In the genomic region with DNA sequence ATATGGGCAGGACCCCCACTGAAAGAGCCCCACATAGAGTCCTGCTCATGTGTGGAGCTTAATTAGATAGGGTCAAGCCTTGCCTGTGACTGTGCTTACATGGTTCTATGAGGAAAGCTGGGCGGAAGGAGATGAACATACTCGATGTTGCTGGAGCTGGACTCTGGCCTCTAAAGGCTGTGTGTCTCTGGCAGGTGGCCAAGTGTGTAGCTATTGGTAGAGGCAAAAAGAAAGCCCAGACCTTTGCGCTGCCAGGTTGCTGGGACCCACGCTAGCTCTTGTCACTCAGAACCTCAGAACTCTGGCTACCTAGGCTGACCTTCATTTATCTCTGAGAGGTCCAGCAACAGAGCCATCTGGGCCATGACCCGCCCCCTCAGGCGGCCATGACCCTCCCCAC, we compare ENCODE assay signal across 14 mouse cellular contexts. TPM values are rescaled to one million over a fixed set of nuclear protein-coding genes. Genes with fewer than 3 reads are reported as not detected.
DNase-seq lines count a peak whose midpoint lies in the region; ATAC-seq and TF ChIP-seq lines count a peak whose summit lies in the region.
"Had no signal": no experiment of that assay in that cellular context is flagged by ENCODE, and none has a peak within 500 bp of the region (broad histone marks: within the 10 kb centered on the region; RNA-seq: fewer than 3 reads in every experiment).

No protein-coding gene starts in this region.

- peak overlapping the region; percentile 68 for H3K27ac ChIP-seq in liver, embryonic 15.5 days (replicated peaks)
- H3K27ac ChIP-seq: limb, embryonic 12.5 days; neural tube, embryonic 15.5 days had no signal

- no peak overlapping the region for H3K4me3 ChIP-seq in liver, embryonic 15.5 days (replicated peaks)
- H3K4me3 ChIP-seq: limb, embryonic 12.5 days; neural tube, embryonic 15.5 days had no signal

- no peaks in the 10 kb centered on the region for H3K27me3 ChIP-seq in liver, embryonic 15.5 days
- H3K27me3 ChIP-seq: limb, embryonic 12.5 days; neural tube, embryonic 15.5 days had no signal

- peak; percentile 66 for ATAC-seq in liver, embryonic 15.5 days (ENCODE audit: insufficient read depth)

- H3K9me3 ChIP-seq in liver, embryonic 15.5 days (replicated peaks): no peaks in the 10 kb centered on the region
- H3K9me3 ChIP-seq: limb, embryonic 12.5 days; neural tube, embryonic 15.5 days had no signal

- peak; percentile 49 for DNase-seq in adrenal gland, postnatal 10 days
- DNase-seq in adrenal gland, postnatal 4 days (ENCODE audit: low spot score in 2 of 2): no peak
- peak; percentile 3 for DNase-seq in brain, embryonic 14.5 days (ENCODE audit: low read depth)
- peak; percentile 83 for DNase-seq in kidney, postnatal 10 days
- no peak for DNase-seq in left cerebral cortex, adult 8-10 months (ENCODE audit: low spot score in 2 of 2)
- DNase-seq in c-Kit-positive CD71-positive TER-119-positive erythroid progenitor cells, embryonic 14.5 days (ENCODE audit: low spot score): no peak
- DNase-seq in thymus, postnatal 14 days: no peak
- DNase-seq: layer of hippocampus, adult 9-11 months; lung, postnatal 4 days had no signal

- no peak overlapping the region; the same call in 1 of the 2 replicates for H3K4me2 ChIP-seq in liver, embryonic 15.5 days
- H3K4me2 ChIP-seq: limb, embryonic 12.5 days; neural tube, embryonic 15.5 days had no signal

- TF ChIP-seq POLR2A in brain, embryonic 14.5 days (IDR thresholded peaks at IDR 0.05; ENCODE audit: borderline replicate concordance, extremely low read depth, insufficient read depth, insufficient read length, poor library complexity, severe bottlenecking): no peak

- 0 out of 2 replicates have a peak, but pooled peaks cover 4% of the 10 kb centered on the region for H3K4me1 ChIP-seq in liver, embryonic 15.5 days (replicated peaks)
- H3K4me1 ChIP-seq: limb, embryonic 12.5 days; neural tube, embryonic 15.5 days had no signal

- no peak overlapping the region for H3K9ac ChIP-seq in liver, embryonic 15.5 days
- H3K9ac ChIP-seq: limb, embryonic 12.5 days; neural tube, embryonic 15.5 days had no signal

- WGBS in liver, embryonic 15.5 days (ENCODE audit: insufficient replicate concordance): 49% methylated on average over 6 of the region's 6 CpGs

- no peak for TF ChIP-seq CTCF in brain, embryonic 14.5 days (IDR thresholded peaks at IDR 0.05; ENCODE audit: borderline replicate concordance, extremely low read depth, insufficient read depth, insufficient read length)

- no peaks in the 10 kb centered on the region for H3K36me3 ChIP-seq in liver, embryonic 15.5 days (replicated peaks)
- H3K36me3 ChIP-seq: limb, embryonic 12.5 days; neural tube, embryonic 15.5 days had no signal

RNA-seq across cellular contexts. Expression of gene Agxt, which starts 3.5 kb away (rescaled TPM):
- total RNA-seq in adrenal gland, postnatal 10 days (2021): 10 to 100 TPM; 20.0 to 46.3 TPM
- 10 to 100 TPM in 1 of 2 experiments, under 1 TPM in 1; 0.70 to 18.8 TPM for total RNA-seq in adrenal gland, postnatal 4 days (2021)
- not detected in 2 replicates for polyA plus RNA-seq in brain, embryonic 14.5 days (2012; rRNA removed)
- polyA plus RNA-seq in liver, embryonic 15.5 days (2015; fragmentation: Nextera tagmentation; extraction: Ambion mirVana): 12.3 and 14.8 TPM in 2 replicates
- not detected for total RNA-seq in left cerebral cortex, adult 8-10 months (2022)
- total RNA-seq: common myeloid progenitor, adult 5-6 weeks; heart, postnatal 25 days had no signal
- polyA plus RNA-seq: limb, embryonic 12.5 days; neural tube, embryonic 15.5 days had no signal

RNA-seq across cellular contexts. Expression of gene 2310007B03Rik, which starts 22.2 kb away (rescaled TPM):
- not detected for total RNA-seq in adrenal gland, postnatal 10 days (2021)
- total RNA-seq in adrenal gland, postnatal 4 days (2021): under 1 TPM in 1 of 2 experiments, not detected in 1; 0.42 TPM
- 0.62 and 0.74 TPM in 2 replicates for polyA plus RNA-seq in brain, embryonic 14.5 days (2012; rRNA removed)
- polyA plus RNA-seq in liver, embryonic 15.5 days (2015; fragmentation: Nextera tagmentation; extraction: Ambion mirVana): 0.13 and 0.38 TPM in 2 replicates
- total RNA-seq in left cerebral cortex, adult 8-10 months (2022): under 1 TPM in 1 of 4 experiments, not detected in 3; 0.27 TPM
- total RNA-seq: common myeloid progenitor, adult 5-6 weeks; heart, postnatal 25 days had no signal

RNA-seq across cellular contexts. Expression of gene Crocc2, which starts 30.0 kb away (rescaled TPM):
- under 1 TPM; 0.06 to 0.15 TPM for total RNA-seq in adrenal gland, postnatal 10 days (2021)
- total RNA-seq in adrenal gland, postnatal 4 days (2021): under 1 TPM; 0.31 TPM
- 0.44 and 0.51 TPM in 2 replicates for polyA plus RNA-seq in brain, embryonic 14.5 days (2012; rRNA removed)
- polyA plus RNA-seq in liver, embryonic 15.5 days (2015; fragmentation: Nextera tagmentation; extraction: Ambion mirVana): 0.03 TPM in 1 of 2 replicates, not detected in the other
- total RNA-seq in left cerebral cortex, adult 8-10 months (2022): under 1 TPM; 0.15 to 0.42 (median 0.20) TPM
- total RNA-seq: common myeloid progenitor, adult 5-6 weeks had no signal

RNA-seq across cellular contexts. Expression of gene Kif1a, which starts 36.8 kb away (rescaled TPM):
- total RNA-seq in adrenal gland, postnatal 10 days (2021): 10 to 100 TPM; 15.6 to 29.2 TPM
- 10 to 100 TPM; 36.0 to 45.0 TPM for total RNA-seq in adrenal gland, postnatal 4 days (2021)
- polyA plus RNA-seq in brain, embryonic 14.5 days (2012; rRNA removed): 117 and 213 TPM in 2 replicates
- polyA plus RNA-seq in liver, embryonic 15.5 days (2015; fragmentation: Nextera tagmentation; extraction: Ambion mirVana): 0.24 TPM in 2 replicates
- total RNA-seq in left cerebral cortex, adult 8-10 months (2022): 100 to 1,000 TPM; 755 to 840 (median 807) TPM
- total RNA-seq: common myeloid progenitor, adult 5-6 weeks had no signal

Comparison
In these comparisons a context has a peak if more than half of its experiments do, and no peak if none do; other contexts are left out.
1. DNase-seq: peak in adrenal gland, postnatal 10 days (single experiment), brain, embryonic 14.5 days (single experiment) and kidney, postnatal 10 days (single experiment); none in adrenal gland, postnatal 4 days (0 of 2), left cerebral cortex, adult 8-10 months (0 of 2), c-Kit-positive CD71-positive TER-119-positive erythroid progenitor cells, embryonic 14.5 days (single experiment) and thymus, postnatal 14 days (single experiment).